Comparison of ENCODE assay signal across 8 mouse cellular contexts in genomic region chr6:124862406-124863124, GRCm38 (mm10). TPM values are rescaled to one million over a fixed set of nuclear protein-coding genes. Genes with fewer than 3 reads are reported as not detected.
DNase-seq lines count a peak whose midpoint lies in the region; ATAC-seq and TF ChIP-seq lines count a peak whose summit lies in the region.

No protein-coding gene starts in this region.

- no peaks in the 10 kb centered on the region for H3K9me3 ChIP-seq in limb, embryonic 14.5 days (ENCODE audit: control insufficient read depth, low read length)

- peak overlapping the region; percentile 95 for H3K4me2 ChIP-seq in limb, embryonic 14.5 days (replicated peaks; ENCODE audit: low read depth, low read length, severe bottlenecking)

- DNase-seq in frontal cortex, postnatal 25 days (ENCODE audit: low spot score in 2 of 2) = no peak
- no peak for DNase-seq in thymus, adult 2 months
- no peak for DNase-seq in thymus, postnatal 10 days (ENCODE audit: low spot score in 2 of 2)
- DNase-seq in limb, embryonic 14.5 days (ENCODE audit: low spot score) = no peak
- DNase-seq in telencephalon, adult 2 months (ENCODE audit: low read depth, low spot score) = peak; percentile 68
- DNase-seq in natural killer cell, adult 2 months (ENCODE audit: low spot score in 2 of 2) = no peak
- no peak for DNase-seq in urinary bladder, postnatal 4 days (ENCODE audit: low spot score in 2 of 2)

- ATAC-seq in frontal cortex, adult (ENCODE audit: low TSS enrichment) = 0 out of 2 replicates have a peak, but pooled peaks have one; percentile 8
- ATAC-seq in limb, embryonic 14.5 days (ENCODE audit: low FRiP score, low read depth) = no peak

- H3K27ac ChIP-seq in thymus, adult 2 months (ENCODE audit: control insufficient read depth, insufficient read depth, low read length) = peak overlapping the region; percentile 98
- H3K27ac ChIP-seq in limb, embryonic 14.5 days (replicated peaks; ENCODE audit: low read depth, low read length) = no peak overlapping the region

- no peaks in the 10 kb centered on the region for H3K27me3 ChIP-seq in thymus, adult 2 months (ENCODE audit: control insufficient read depth, insufficient read depth, low read length)
- H3K27me3 ChIP-seq in limb, embryonic 14.5 days (ENCODE audit: control insufficient read depth, insufficient read depth, low read length) = no peaks in the 10 kb centered on the region

- TF ChIP-seq POLR2A in thymus, adult 2 months (IDR thresholded peaks at IDR 0.05; ENCODE audit: control insufficient read depth, extremely low read depth, insufficient read depth, low read length, poor library complexity) = no peak
- TF ChIP-seq POLR2A in limb, embryonic 14.5 days (IDR thresholded peaks at IDR 0.05; ENCODE audit: borderline replicate concordance, extremely low read depth, insufficient read depth, insufficient read length) = no peak

- H3K4me1 ChIP-seq in thymus, adult 2 months (replicated peaks; ENCODE audit: control insufficient read depth, insufficient read depth, low read length) = peaks cover 61% of the 10 kb centered on the region
- H3K4me1 ChIP-seq in limb, embryonic 14.5 days (ENCODE audit: control insufficient read depth, insufficient read depth, low read length) = peaks cover 26% of the 10 kb centered on the region; the same call in 1 of the 2 replicates

- peak overlapping the region; percentile 65 for H3K9ac ChIP-seq in limb, embryonic 14.5 days (ENCODE audit: low read depth, low read length, severe bottlenecking)

- WGBS in thymus, adult 2 months = 16% methylated on average over 8 of the region's 8 CpGs
- 15% methylated on average over 8 of the region's 8 CpGs for WGBS in limb, embryonic 14.5 days

- H3K36me3 ChIP-seq in thymus, adult 2 months (ENCODE audit: control insufficient read depth, insufficient read depth, low read length) = peaks cover 23% of the 10 kb centered on the region
- H3K36me3 ChIP-seq in limb, embryonic 14.5 days (ENCODE audit: control insufficient read depth, insufficient read depth, low read length) = 0 out of 2 replicates have a peak, but pooled peaks cover 8% of the 10 kb centered on the region

- TF ChIP-seq CTCF in thymus, adult 2 months (IDR thresholded peaks at IDR 0.05; ENCODE audit: borderline replicate concordance, control insufficient read depth, extremely low read depth, insufficient read depth, low read length, poor library complexity) = no peak

- peak overlapping the region; percentile 69 for H3K4me3 ChIP-seq in thymus, adult 2 months (ENCODE audit: control insufficient read depth, insufficient read depth, low read length)
- peak overlapping the region; percentile 56 for H3K4me3 ChIP-seq in limb, embryonic 14.5 days (replicated peaks; ENCODE audit: low read length)

RNA-seq across cellular contexts. Expression of gene Gpr162, which starts 1.2 kb away (rescaled TPM):
- 136 and 138 TPM in 2 replicates for polyA plus RNA-seq in thymus, adult 2 months (2012; rRNA removed)
- polyA plus RNA-seq in limb, embryonic 14.5 days (2012; rRNA removed) = 7.5 and 10.8 TPM in 2 replicates
- polyA plus RNA-seq in limb, embryonic 14.5 days (2014; fragmentation: Nextera tagmentation; extraction: Ambion mirVana) = 2.1 and 2.3 TPM in 2 replicates

RNA-seq across cellular contexts. Expression of gene P3h3, which starts 5.0 kb away (rescaled TPM):
- polyA plus RNA-seq in thymus, adult 2 months (2012; rRNA removed) = 20.1 and 26.8 TPM in 2 replicates
- polyA plus RNA-seq in limb, embryonic 14.5 days (2012; rRNA removed) = 339 and 401 TPM in 2 replicates
- polyA plus RNA-seq in limb, embryonic 14.5 days (2014; fragmentation: Nextera tagmentation; extraction: Ambion mirVana) = 57.5 and 67.6 TPM in 2 replicates

RNA-seq across cellular contexts. Expression of gene Gnb3, which starts 22.5 kb away (rescaled TPM):
- polyA plus RNA-seq in thymus, adult 2 months (2012; rRNA removed) = 2.8 and 4.0 TPM in 2 replicates
- 1.9 and 2.3 TPM in 2 replicates for polyA plus RNA-seq in limb, embryonic 14.5 days (2012; rRNA removed)
- polyA plus RNA-seq in limb, embryonic 14.5 days (2014; fragmentation: Nextera tagmentation; extraction: Ambion mirVana) = 1.6 and 1.8 TPM in 2 replicates

RNA-seq across cellular contexts. Expression of gene Cd4, which starts 25.5 kb away (rescaled TPM):
- 549 and 565 TPM in 2 replicates for polyA plus RNA-seq in thymus, adult 2 months (2012; rRNA removed)
- polyA plus RNA-seq in limb, embryonic 14.5 days (2012; rRNA removed) = 0.23 and 0.26 TPM in 2 replicates
- polyA plus RNA-seq in limb, embryonic 14.5 days (2014; fragmentation: Nextera tagmentation; extraction: Ambion mirVana) = 0.10 and 0.51 TPM in 2 replicates

RNA-seq across cellular contexts. Expression of gene Cdca3, which starts 33.2 kb away (rescaled TPM):
- 202 and 248 TPM in 2 replicates for polyA plus RNA-seq in thymus, adult 2 months (2012; rRNA removed)
- polyA plus RNA-seq in limb, embryonic 14.5 days (2012; rRNA removed) = 141 and 164 TPM in 2 replicates
- 128 and 146 TPM in 2 replicates for polyA plus RNA-seq in limb, embryonic 14.5 days (2014; fragmentation: Nextera tagmentation; extraction: Ambion mirVana)

Comparison
In these comparisons a context has a peak if more than half of its experiments do, and no peak if none do; other contexts are left out.
1. RNA of gene Gpr162, which starts 1.2 kb away (polyA plus RNA-seq): 136 to 138 TPM in thymus, adult 2 months; 2.1 to 10.8 TPM in limb, embryonic 14.5 days; every median in the first group is over 10 times any median in the second.